In genomic region chr12:108118902-108119531, GRCm38 (mm10) we compare ENCODE assay signal across 11 mouse cellular contexts.
DNase-seq lines count a peak whose midpoint lies in the region; ATAC-seq lines count a peak whose summit lies in the region.
"Had no signal": no experiment of that assay in that cellular context is flagged by ENCODE, and none has a peak within 500 bp of the region (broad histone marks: within the 10 kb centered on the region; RNA-seq: fewer than 3 reads in every experiment).

No protein-coding gene starts in this region.

- no peaks in the 10 kb centered on the region for H3K27me3 ChIP-seq in heart, embryonic 10.5 days (ENCODE audit: insufficient read depth, poor library complexity, severe bottlenecking)
- no peaks in the 10 kb centered on the region for H3K27me3 ChIP-seq in heart, embryonic 16.5 days (ENCODE audit: control insufficient read depth, insufficient read depth, low read length)
- no peaks in the 10 kb centered on the region for H3K27me3 ChIP-seq in lung, embryonic 16.5 days (ENCODE audit: control insufficient read depth, insufficient read depth, low read depth, low read length)
- H3K27me3 ChIP-seq in neural tube, embryonic 11.5 days (ENCODE audit: control insufficient read depth, insufficient read depth, low read length): no peaks in the 10 kb centered on the region
- H3K27me3 ChIP-seq: liver, embryonic 12.5 days; stomach, embryonic 15.5 days had no signal

- H3K4me3 ChIP-seq in heart, embryonic 10.5 days: 0 out of 2 replicates have a peak overlapping the region, but pooled peaks have one; percentile 27
- peak overlapping the region; percentile 29 for H3K4me3 ChIP-seq in heart, embryonic 16.5 days (ENCODE audit: low read length)
- no peak overlapping the region for H3K4me3 ChIP-seq in lung, embryonic 16.5 days (ENCODE audit: low read length)
- H3K4me3 ChIP-seq in neural tube, embryonic 11.5 days (ENCODE audit: low read depth, low read length): no peak overlapping the region
- H3K4me3 ChIP-seq: liver, embryonic 12.5 days; stomach, embryonic 15.5 days had no signal

- H3K4me2 ChIP-seq in heart, embryonic 16.5 days (ENCODE audit: low read depth, low read length): peak overlapping the region; percentile 57
- H3K4me2 ChIP-seq in lung, embryonic 16.5 days (ENCODE audit: low read depth, low read length): no peak overlapping the region
- H3K4me2 ChIP-seq in neural tube, embryonic 11.5 days (ENCODE audit: low read depth): peak overlapping the region; percentile 14; the same call in 1 of the 2 replicates
- H3K4me2 ChIP-seq: liver, embryonic 12.5 days; stomach, embryonic 15.5 days had no signal

- ATAC-seq in heart, embryonic 16.5 days (replicated peaks; ENCODE audit: extremely low read depth, insufficient read depth, low FRiP score): peak; percentile 78
- peak; percentile 77 for ATAC-seq in lung, embryonic 16.5 days (ENCODE audit: low read depth)
- ATAC-seq in neural tube, embryonic 11.5 days (ENCODE audit: insufficient read depth, low FRiP score, low TSS enrichment): peak; percentile 61; the same call in 1 of the 2 replicates
- ATAC-seq: liver, embryonic 12.5 days had no signal

- peaks cover 24% of the 10 kb centered on the region; the same call in 1 of the 2 replicates for H3K4me1 ChIP-seq in heart, embryonic 10.5 days
- peaks cover 11% of the 10 kb centered on the region for H3K4me1 ChIP-seq in heart, embryonic 16.5 days (ENCODE audit: control insufficient read depth, insufficient read depth, low read length)
- H3K4me1 ChIP-seq in lung, embryonic 16.5 days (replicated peaks; ENCODE audit: control insufficient read depth, insufficient read depth, low read length): peaks cover 9% of the 10 kb centered on the region
- H3K4me1 ChIP-seq in neural tube, embryonic 11.5 days (ENCODE audit: control insufficient read depth, insufficient read depth, low read length): peaks cover 20% of the 10 kb centered on the region
- H3K4me1 ChIP-seq: stomach, embryonic 15.5 days had no signal

- no peaks in the 10 kb centered on the region for H3K9me3 ChIP-seq in heart, embryonic 10.5 days
- no peaks in the 10 kb centered on the region for H3K9me3 ChIP-seq in heart, embryonic 16.5 days (replicated peaks; ENCODE audit: control insufficient read depth, low read length)
- H3K9me3 ChIP-seq in lung, embryonic 16.5 days (ENCODE audit: control insufficient read depth, low read length): no peaks in the 10 kb centered on the region
- no peaks in the 10 kb centered on the region for H3K9me3 ChIP-seq in neural tube, embryonic 11.5 days (ENCODE audit: control insufficient read depth, low read length)
- H3K9me3 ChIP-seq: liver, embryonic 12.5 days; stomach, embryonic 15.5 days had no signal

- peaks cover 19% of the 10 kb centered on the region for H3K36me3 ChIP-seq in heart, embryonic 10.5 days
- no peaks in the 10 kb centered on the region for H3K36me3 ChIP-seq in heart, embryonic 16.5 days (ENCODE audit: control insufficient read depth, insufficient read depth)
- peaks cover 3% of the 10 kb centered on the region; the same call in 1 of the 2 replicates for H3K36me3 ChIP-seq in lung, embryonic 16.5 days (ENCODE audit: control insufficient read depth, insufficient read depth, low read length)
- no peaks in the 10 kb centered on the region for H3K36me3 ChIP-seq in neural tube, embryonic 11.5 days (ENCODE audit: control insufficient read depth, insufficient read depth, low read length)
- H3K36me3 ChIP-seq: stomach, embryonic 15.5 days had no signal

- peak; percentile 86 for DNase-seq in heart, embryonic 10.5 days (ENCODE audit: low spot score)
- DNase-seq in heart, postnatal 25 days (ENCODE audit: low spot score): no peak
- DNase-seq in neural tube, embryonic 11.5 days (ENCODE audit: low spot score): peak; percentile 58
- DNase-seq in gastrocnemius, adult 8-10 months (ENCODE audit: low spot score in 2 of 2): no peak
- DNase-seq in layer of hippocampus, postnatal 25 days (ENCODE audit: extremely low spot score in 1 of 2, low spot score in 1 of 2): no peak
- no peak for DNase-seq in frontal cortex, postnatal 14 days (ENCODE audit: low spot score in 2 of 2)
- DNase-seq: kidney, postnatal 14 days had no signal

- no peak overlapping the region for H3K9ac ChIP-seq in heart, embryonic 16.5 days (ENCODE audit: low read length)
- no peak overlapping the region for H3K9ac ChIP-seq in lung, embryonic 16.5 days (ENCODE audit: low read length)
- peak overlapping the region; percentile 18; the same call in 1 of the 2 replicates for H3K9ac ChIP-seq in neural tube, embryonic 11.5 days (ENCODE audit: low read length)
- H3K9ac ChIP-seq: liver, embryonic 12.5 days; stomach, embryonic 15.5 days had no signal

- WGBS in heart, embryonic 10.5 days: 39% methylated on average over 19 of the region's 19 CpGs
- WGBS in heart, embryonic 16.5 days: 35% methylated on average over 19 of the region's 19 CpGs
- WGBS in lung, embryonic 16.5 days: 48% methylated on average over 19 of the region's 19 CpGs
- WGBS in neural tube, embryonic 11.5 days: 16% methylated on average over 19 of the region's 19 CpGs

- 0 out of 2 replicates have a peak overlapping the region, but pooled peaks have one; percentile 6 for H3K27ac ChIP-seq in heart, embryonic 10.5 days
- no peak overlapping the region for H3K27ac ChIP-seq in heart, embryonic 16.5 days (ENCODE audit: low read length)
- H3K27ac ChIP-seq in lung, embryonic 16.5 days (ENCODE audit: low read length): no peak overlapping the region
- H3K27ac ChIP-seq in neural tube, embryonic 11.5 days (ENCODE audit: low read depth, low read length): no peak overlapping the region
- H3K27ac ChIP-seq: liver, embryonic 12.5 days; stomach, embryonic 15.5 days had no signal

- intact Hi-C loops in heart, postnatal 25 days (cut with DNase I): no loop called here

Comparison
In these comparisons a context has a peak if more than half of its experiments do, and no peak if none do; other contexts are left out.
1. DNase-seq: peak in heart, embryonic 10.5 days (single experiment) and neural tube, embryonic 11.5 days (single experiment); none in heart, postnatal 25 days (single experiment), gastrocnemius, adult 8-10 months (0 of 2), layer of hippocampus, postnatal 25 days (0 of 2) and frontal cortex, postnatal 14 days (0 of 2).
2. H3K4me3 ChIP-seq: peak in heart, embryonic 10.5 days (single experiment) and heart, embryonic 16.5 days (single experiment); none in lung, embryonic 16.5 days (single experiment) and neural tube, embryonic 11.5 days (single experiment).
3. Peak in every context shown above with its lines, with median percentiles within 50 percentile points of each other: ATAC-seq.